Mouse (Mus musculus) layer of hippocampus, postnatal 14 days (tissue): ENCODE results near the gene Olfr1016. TPM values are rescaled to one million over a fixed set of nuclear protein-coding genes. Genes with fewer than 3 reads are reported as not detected.

Source experiments
- DNase-seq, 2 experiments: peaks; one replicate each; pipeline ENCODE4 v3.0.0; 2021 to 2022; ENCODE audit warnings: low spot score in 2 of 2, mixed read lengths in 1 of 2
- long read RNA-seq, 2 experiments: library from polyadenylated mRNA; stranded (forward); transcript quantifications; one replicate each; pipeline ENCODE4 v2.0.0; 2021
- total RNA-seq, 2 experiments: library from RNA; stranded (reverse); gene quantifications; 2 replicates each; pipeline ENCODE4 v1.2.3; 2021

Gene Olfr1016
- total RNA-seq, result not detected
- long read RNA-seq, experiment 1, result 0 reads
- long read RNA-seq, experiment 2, result 0 reads

DNA sequence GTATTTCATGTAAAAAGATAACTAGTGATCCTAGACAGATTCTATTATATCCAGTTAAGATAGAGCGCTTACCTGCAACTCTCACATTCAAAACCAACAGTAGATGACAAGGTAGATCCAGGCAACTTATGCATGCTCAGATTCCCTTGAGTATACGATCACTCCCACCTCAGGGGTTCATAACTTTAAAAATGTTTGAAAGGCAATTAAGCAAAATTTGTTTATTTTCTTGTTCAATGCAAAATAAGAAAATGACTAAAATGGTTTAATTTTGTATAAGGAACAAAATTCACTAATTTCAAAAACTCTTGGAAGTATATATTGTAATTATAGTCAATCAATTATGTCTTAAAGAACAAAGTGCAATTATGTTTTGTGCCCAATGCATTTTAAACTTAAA lies at the start of gene Olfr1016:
Gene Olfr1016 (minus strand): TSS at position 101 of the 400 bp plus-strand sequence.
- no peak for DNase-seq

DNA sequence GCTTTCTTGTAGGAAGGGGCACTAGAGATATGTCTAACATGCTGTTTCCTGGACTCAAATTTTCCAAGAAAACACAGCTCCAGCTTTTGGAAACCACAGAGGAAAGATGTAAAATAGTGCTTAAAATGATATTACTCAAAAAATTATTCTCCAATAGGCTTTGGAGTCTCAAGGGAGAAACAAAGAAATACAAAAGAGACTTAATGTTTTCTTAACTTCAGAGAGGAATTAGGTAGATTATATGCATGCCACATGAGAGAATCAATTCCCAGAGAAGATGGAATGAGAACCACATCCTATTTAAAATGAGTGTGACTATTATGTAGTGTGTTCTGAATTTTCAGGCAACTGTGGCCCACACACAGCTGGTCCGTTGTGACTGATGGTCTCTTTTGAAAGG lies 44.4 kb upstream of the Olfr1016 start, which contains the start of gene Olfr1020:
Gene Olfr1020 (plus strand): TSS at position 301 of the 400 bp plus-strand sequence.
- DNase-seq, result no peak

DNA sequence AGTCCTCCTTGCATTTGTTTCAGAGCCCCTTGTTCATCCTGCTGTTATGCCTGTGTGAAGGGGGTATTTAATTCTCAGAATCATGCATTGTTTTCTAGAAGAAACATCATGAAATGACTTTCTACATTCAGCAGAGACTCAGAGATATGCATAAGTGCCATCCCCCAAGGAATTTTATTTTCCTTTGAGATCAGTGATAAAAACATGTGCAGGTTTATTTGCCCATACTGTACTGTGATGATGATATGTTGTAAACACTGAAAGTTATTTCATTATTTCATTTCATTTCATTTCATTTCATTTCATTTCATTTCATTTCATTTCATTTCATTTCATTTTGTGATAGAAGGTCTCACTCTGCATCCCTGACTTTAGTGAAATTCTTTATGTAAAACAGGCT lies 43.0 kb upstream of the Olfr1016 start, which contains the start of gene Olfr1019:
Gene Olfr1019 (minus strand): TSS at position 101 of the 400 bp plus-strand sequence.
- DNase-seq, result no peak

DNA sequence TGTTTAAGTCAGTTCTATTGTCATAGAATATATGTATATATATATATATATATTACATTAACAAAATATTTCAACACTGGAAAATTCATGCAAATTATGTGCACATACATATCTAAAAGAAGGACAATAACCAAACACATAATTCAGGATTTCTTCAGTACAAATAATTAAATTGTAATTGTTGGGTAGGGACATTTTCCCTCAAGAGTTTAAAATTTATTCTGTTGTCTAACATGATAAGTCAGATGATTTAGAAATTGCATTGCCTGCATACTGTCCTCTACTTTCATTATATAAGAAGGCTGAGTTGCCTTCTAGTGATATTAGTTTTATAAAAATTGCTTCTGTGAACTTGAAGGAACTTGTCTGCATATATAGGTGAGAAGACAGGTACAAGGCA lies 15.8 kb upstream of the Olfr1016 start, which contains the start of gene Olfr1018:
Gene Olfr1018 (plus strand): TSS at position 301 of the 400 bp plus-strand sequence.
- no peak for DNase-seq

DNA sequence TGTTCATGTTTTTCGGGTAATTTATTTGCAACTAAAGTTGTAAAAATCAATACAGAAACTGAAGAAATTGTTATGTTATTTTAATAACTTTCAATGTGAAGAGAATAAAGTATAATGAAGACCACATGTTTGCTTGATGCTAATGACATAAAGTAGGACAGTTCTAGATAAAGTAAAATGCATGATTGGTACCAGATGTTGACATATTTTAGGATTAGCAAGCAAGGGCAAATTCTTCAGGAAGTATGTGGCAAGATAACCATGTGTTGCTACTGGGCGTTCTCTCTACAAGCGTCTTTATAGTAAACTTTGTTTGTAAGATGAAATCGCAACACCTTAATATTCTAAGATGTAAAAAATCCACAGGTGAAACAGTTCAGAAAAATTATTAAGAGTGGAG lies 2.2 kb upstream of the Olfr1016 start:
- DNase-seq, result no peak

DNA sequence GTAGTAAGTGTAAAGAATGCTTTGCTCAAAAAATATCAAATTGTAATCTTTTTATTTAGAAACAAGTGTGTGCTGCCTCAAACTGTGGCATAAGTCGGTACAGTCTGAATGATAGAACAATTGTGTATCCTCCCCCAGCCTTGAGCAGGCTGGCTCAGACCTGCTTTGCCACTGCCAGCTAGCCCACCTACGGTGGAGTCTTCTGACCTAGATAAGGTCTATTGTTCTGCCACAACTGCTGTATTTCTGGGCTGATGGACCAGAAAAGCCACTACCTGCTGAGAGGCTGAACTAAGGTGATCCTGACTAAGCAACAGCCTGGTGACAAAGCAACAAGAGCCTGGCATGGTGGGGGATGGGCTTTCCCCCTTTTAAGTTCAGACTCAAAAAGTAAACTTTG lies 10.0 kb downstream of the Olfr1016 start:
- no peak for DNase-seq

DNA sequence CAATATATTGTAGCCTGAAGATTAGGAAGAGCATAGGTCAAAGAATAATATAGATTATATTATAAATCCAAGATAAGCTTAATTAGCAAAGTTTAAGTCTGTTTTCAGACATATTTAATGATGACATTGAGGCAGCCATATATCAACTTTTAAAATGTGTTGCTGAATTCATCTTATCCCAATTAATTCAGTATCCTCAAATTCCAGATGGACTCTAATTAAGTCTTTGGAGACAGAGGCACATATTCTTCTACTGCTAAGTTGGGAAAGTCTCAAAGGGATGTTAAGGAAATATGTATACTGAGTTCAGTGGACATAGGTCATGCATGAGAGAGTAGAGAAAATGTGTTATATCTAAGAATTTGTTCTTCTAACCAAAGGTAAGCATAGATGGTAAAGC lies 20.6 kb downstream of the Olfr1016 start, which contains the start of gene Olfr1015:
Gene Olfr1015 (plus strand): TSS at position 301 of the 400 bp plus-strand sequence.
- no peak for DNase-seq

DNA sequence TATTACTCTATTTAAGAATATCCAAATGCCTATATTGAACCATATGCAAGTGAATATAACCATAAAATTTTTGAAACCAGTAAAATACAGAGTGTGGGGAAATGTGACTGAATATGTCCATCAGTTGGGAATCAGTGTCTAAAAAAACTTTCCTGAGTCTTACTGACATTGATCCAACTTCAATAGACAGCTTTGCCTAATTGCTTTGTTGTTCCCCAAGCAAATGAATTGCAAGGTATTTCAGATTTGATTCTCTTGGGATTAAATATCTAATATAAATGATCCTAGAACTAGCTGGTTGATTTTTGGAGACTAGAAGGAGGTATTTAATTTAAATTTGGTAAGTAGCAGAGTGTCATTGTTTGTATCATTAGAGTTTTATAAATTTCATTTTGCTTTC lies 29.9 kb downstream of the Olfr1016 start, which contains the start of gene Olfr1014:
Gene Olfr1014 (plus strand): TSS at position 301 of the 400 bp plus-strand sequence.
- no peak for DNase-seq

DNA sequence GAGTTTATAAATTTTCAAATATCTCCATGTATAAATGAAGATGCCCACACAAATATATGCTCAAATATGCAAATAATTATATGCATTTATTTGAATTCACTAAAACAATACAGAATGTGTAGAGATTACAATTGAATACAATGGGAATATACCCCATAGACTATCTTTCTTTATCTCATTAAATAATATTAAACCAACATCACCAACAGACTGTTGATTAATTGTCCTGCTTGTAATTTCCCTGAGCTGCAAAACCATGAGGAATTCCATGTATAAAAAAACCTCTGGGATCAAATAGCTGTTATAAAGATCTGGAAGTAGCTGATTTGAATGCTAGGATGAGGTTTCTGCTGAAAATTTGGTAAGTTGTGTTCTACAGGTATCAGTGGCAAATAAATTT lies 35.5 kb downstream of the Olfr1016 start, which contains the start of gene Olfr1013:
Gene Olfr1013 (plus strand): TSS at position 301 of the 400 bp plus-strand sequence.
- DNase-seq, result no peak

DNA sequence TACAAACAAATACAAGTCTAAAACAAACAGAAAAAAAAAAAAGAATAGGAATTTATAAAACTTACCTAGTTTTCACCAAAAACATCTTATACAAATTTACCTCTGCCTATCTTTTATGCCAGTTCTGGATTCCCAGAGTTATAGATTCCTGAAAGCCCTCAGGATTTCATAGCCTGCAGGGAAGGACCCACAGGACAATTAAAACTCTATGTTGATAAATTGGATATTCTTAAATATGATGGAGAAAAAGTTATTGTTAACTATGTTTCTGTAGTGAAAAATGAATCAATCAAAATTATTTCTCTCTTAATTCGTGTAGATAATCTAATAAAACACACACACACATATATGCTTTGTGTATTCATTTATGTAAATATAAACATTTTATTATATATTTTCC lies 39.7 kb downstream of the Olfr1016 start, which contains the start of gene Olfr1012:
Gene Olfr1012 (minus strand): TSS at position 101 of the 400 bp plus-strand sequence.
- no peak for DNase-seq

DNA sequence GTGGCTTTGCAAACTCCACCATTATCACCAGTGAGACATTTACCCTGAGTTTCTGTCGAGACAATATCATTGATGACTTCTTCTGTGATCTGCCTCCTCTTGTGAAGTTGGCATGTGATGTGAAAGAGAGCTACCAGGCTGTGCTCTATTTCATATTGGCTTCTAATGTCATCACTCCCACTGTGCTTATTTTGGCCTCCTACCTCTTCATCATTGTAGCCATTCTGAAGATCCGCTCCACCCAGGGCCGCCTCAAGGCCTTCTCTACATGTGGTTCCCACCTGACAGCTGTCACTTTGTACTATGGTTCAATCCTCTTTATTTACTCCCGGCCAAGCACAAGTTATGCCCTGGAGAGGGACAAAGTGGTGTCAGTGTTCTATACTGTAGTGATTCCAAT lies 48.5 kb downstream of the Olfr1016 start:
- no peak for DNase-seq

Other genes with a start within 250 kb of the Olfr1016 start
- not detected for gene Olfr996, start 223.3 kb downstream of the Olfr1016 start, total RNA-seq
- not detected for gene Olfr998, start 213.6 kb downstream of the Olfr1016 start, total RNA-seq
- gene Olfr1000, start 190.6 kb downstream of the Olfr1016 start, total RNA-seq, result not detected
- not detected for gene Olfr1002, start 151.8 kb downstream of the Olfr1016 start, total RNA-seq
- not detected for gene Olfr154, start 138.1 kb downstream of the Olfr1016 start, total RNA-seq
- not detected for gene Olfr1006, start 123.8 kb downstream of the Olfr1016 start, total RNA-seq
- not detected for gene Olfr1008, start 113.1 kb downstream of the Olfr1016 start, total RNA-seq
- gene Olfr1009, start 87.1 kb downstream of the Olfr1016 start, total RNA-seq, result not detected
- not detected for gene Olfr1012, start 39.8 kb downstream of the Olfr1016 start, total RNA-seq
- not detected for gene Olfr1013, start 35.4 kb downstream of the Olfr1016 start, total RNA-seq
- gene Olfr1014, start 29.8 kb downstream of the Olfr1016 start, total RNA-seq, result not detected
- gene Olfr1015, start 20.5 kb downstream of the Olfr1016 start, total RNA-seq, result not detected
- gene Olfr1018, start 15.9 kb upstream of the Olfr1016 start, total RNA-seq, result not detected
- not detected for gene Olfr1019, start 42.9 kb upstream of the Olfr1016 start, total RNA-seq
- gene Olfr1020, start 44.5 kb upstream of the Olfr1016 start, total RNA-seq, result not detected
- not detected for gene Olfr1022, start 66.0 kb upstream of the Olfr1016 start, total RNA-seq
- not detected for gene Olfr1023, start 83.1 kb upstream of the Olfr1016 start, total RNA-seq
- not detected for gene Olfr1024, start 102.5 kb upstream of the Olfr1016 start, total RNA-seq
- not detected for gene Olfr1025-ps1, start 112.6 kb upstream of the Olfr1016 start, total RNA-seq
- gene Olfr1026, start 119.0 kb upstream of the Olfr1016 start, total RNA-seq, result not detected
- not detected for gene Olfr1028, start 147.9 kb upstream of the Olfr1016 start, total RNA-seq
- gene Olfr1029, start 171.4 kb upstream of the Olfr1016 start, total RNA-seq, result not detected
- not detected for gene Olfr1030, start 176.7 kb upstream of the Olfr1016 start, total RNA-seq
- gene Olfr1031, start 187.8 kb upstream of the Olfr1016 start, total RNA-seq, result not detected
- not detected for gene Olfr1032, start 203.0 kb upstream of the Olfr1016 start, total RNA-seq
- gene Olfr1033, start 218.1 kb upstream of the Olfr1016 start, total RNA-seq, result not detected
- not detected for gene Olfr1034, start 243.3 kb upstream of the Olfr1016 start, total RNA-seq